In the genomic region with DNA sequence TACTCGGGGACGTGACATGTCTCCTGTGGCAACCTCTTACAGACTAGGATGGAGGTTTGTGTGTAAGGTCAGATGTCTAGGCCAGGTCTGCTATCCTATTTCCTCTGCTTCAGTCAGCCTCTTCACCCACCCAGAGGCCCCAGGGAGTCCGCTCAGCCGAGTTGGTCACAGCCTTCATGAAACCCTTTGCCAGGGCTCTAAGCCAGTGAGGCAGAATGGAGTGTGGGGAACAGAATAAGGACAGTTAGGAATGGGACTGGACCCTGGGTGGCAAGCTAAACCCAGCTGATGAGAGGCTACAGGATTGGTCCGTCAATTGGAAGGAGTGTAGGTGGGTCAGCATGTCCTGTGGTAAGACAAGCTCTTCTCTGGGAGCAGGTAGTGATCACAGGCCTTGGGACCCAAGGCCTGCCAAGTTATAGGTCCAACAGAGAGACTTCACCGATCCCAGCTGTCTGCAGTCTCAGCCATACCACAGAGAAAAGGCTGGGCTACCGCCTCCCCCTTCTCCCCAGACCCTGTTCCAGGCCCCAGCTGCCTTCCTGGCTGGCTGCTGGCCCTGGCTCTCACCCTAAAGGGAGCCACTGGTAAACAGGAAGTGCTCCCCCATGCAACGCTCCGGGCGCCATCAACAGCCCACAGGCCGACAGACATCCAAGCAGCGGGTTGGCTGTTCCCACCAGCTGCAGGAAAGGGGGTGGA, we compare ENCODE assay signal across 9 mouse cellular contexts. TPM values are rescaled to one million over a fixed set of nuclear protein-coding genes. Genes with fewer than 3 reads are reported as not detected.
DNase-seq lines count a peak whose midpoint lies in the region; ATAC-seq lines count a peak whose summit lies in the region.
"Had no signal": no experiment of that assay in that cellular context is flagged by ENCODE, and none has a peak within 500 bp of the region (broad histone marks: within the 10 kb centered on the region; RNA-seq: fewer than 3 reads in every experiment).

No protein-coding gene starts in this region.

- 52% methylated on average over 12 of the region's 12 CpGs for WGBS in forebrain, embryonic 10.5 days
- 55% methylated on average over 12 of the region's 12 CpGs for whole genome bisulfite sequencing in forebrain, embryonic 12.5 days
- 49% methylated on average over 12 of the region's 12 CpGs for WGBS in forebrain, embryonic 15.5 days
- 55% methylated on average over 12 of the region's 12 CpGs for WGBS in midbrain, embryonic 16.5 days

- no peak overlapping the region for H3K4me3 ChIP-seq in forebrain, embryonic 10.5 days
- no peak overlapping the region for H3K4me3 ChIP-seq in forebrain, embryonic 12.5 days (replicated peaks)
- no peak overlapping the region for H3K4me3 ChIP-seq in forebrain, embryonic 15.5 days
- no peak overlapping the region for H3K4me3 ChIP-seq in midbrain, embryonic 16.5 days (ENCODE audit: low read depth, low read length)

- peaks cover 76% of the 10 kb centered on the region for H3K4me1 ChIP-seq in forebrain, embryonic 10.5 days
- peaks cover 59% of the 10 kb centered on the region for H3K4me1 ChIP-seq in forebrain, embryonic 12.5 days
- peaks cover 75% of the 10 kb centered on the region for H3K4me1 ChIP-seq in forebrain, embryonic 15.5 days
- H3K4me1 ChIP-seq in midbrain, embryonic 16.5 days (ENCODE audit: control insufficient read depth, insufficient read depth, low read length): peaks cover 65% of the 10 kb centered on the region

- no peak overlapping the region for H3K9ac ChIP-seq in forebrain, embryonic 12.5 days
- H3K9ac ChIP-seq in forebrain, embryonic 15.5 days (replicated peaks): peak overlapping the region; percentile 4; the same call in 1 of the 2 replicates
- H3K9ac ChIP-seq in midbrain, embryonic 16.5 days (ENCODE audit: low read depth, low read length): peak overlapping the region; percentile 42; the same call in 1 of the 2 replicates

- no peak overlapping the region for H3K4me2 ChIP-seq in forebrain, embryonic 12.5 days
- H3K4me2 ChIP-seq in forebrain, embryonic 15.5 days (replicated peaks): no peak overlapping the region
- no peak overlapping the region; the same call in 1 of the 2 replicates for H3K4me2 ChIP-seq in midbrain, embryonic 16.5 days (ENCODE audit: low read length)

- peaks cover 17% of the 10 kb centered on the region for H3K27me3 ChIP-seq in forebrain, embryonic 10.5 days (ENCODE audit: poor library complexity, severe bottlenecking)
- no peaks in the 10 kb centered on the region; the same call in 1 of the 2 replicates for H3K27me3 ChIP-seq in forebrain, embryonic 12.5 days
- H3K27me3 ChIP-seq in forebrain, embryonic 15.5 days: no peaks in the 10 kb centered on the region
- H3K27me3 ChIP-seq in midbrain, embryonic 16.5 days (ENCODE audit: control insufficient read depth, insufficient read depth, low read depth, low read length): no peaks in the 10 kb centered on the region
- H3K27me3 ChIP-seq: CH12.LX had no signal

- DNase-seq in forebrain, embryonic 10.5 days (ENCODE audit: extremely low spot score, low spot score): no peak
- DNase-seq in Muller cell, postnatal 12 days (ENCODE audit: inconsistent ontology term): peak; percentile 48
- DNase-seq in heart, postnatal 25 days (ENCODE audit: low spot score): peak; percentile 70
- DNase-seq in kidney, postnatal 4 days: peak; percentile 80 to 87
- no peak for DNase-seq in urinary bladder, adult 18-20 months (ENCODE audit: low spot score in 2 of 2)

- H3K27ac ChIP-seq in forebrain, embryonic 10.5 days: peak overlapping the region; percentile 93
- no peak overlapping the region for H3K27ac ChIP-seq in forebrain, embryonic 12.5 days
- peak overlapping the region; percentile 90 for H3K27ac ChIP-seq in forebrain, embryonic 15.5 days (replicated peaks)
- H3K27ac ChIP-seq in midbrain, embryonic 16.5 days (ENCODE audit: low read length): peak overlapping the region; percentile 97; the same call in 1 of the 2 replicates

- ATAC-seq in forebrain, embryonic 12.5 days (ENCODE audit: low FRiP score): no peak
- ATAC-seq in forebrain, embryonic 15.5 days (replicated peaks): no peak
- ATAC-seq in midbrain, embryonic 16.5 days: no peak

- H3K9me3 ChIP-seq in forebrain, embryonic 10.5 days: no peaks in the 10 kb centered on the region
- H3K9me3 ChIP-seq in forebrain, embryonic 12.5 days: no peaks in the 10 kb centered on the region
- no peaks in the 10 kb centered on the region for H3K9me3 ChIP-seq in forebrain, embryonic 15.5 days
- no peaks in the 10 kb centered on the region for H3K9me3 ChIP-seq in midbrain, embryonic 16.5 days (replicated peaks; ENCODE audit: control insufficient read depth, low read length, poor library complexity, severe bottlenecking)

- H3K36me3 ChIP-seq in forebrain, embryonic 10.5 days (replicated peaks): peaks cover 33% of the 10 kb centered on the region
- H3K36me3 ChIP-seq in forebrain, embryonic 12.5 days (replicated peaks): peaks cover 21% of the 10 kb centered on the region
- H3K36me3 ChIP-seq in forebrain, embryonic 15.5 days: peaks cover 1% of the 10 kb centered on the region; the same call in 1 of the 2 replicates
- no peaks in the 10 kb centered on the region for H3K36me3 ChIP-seq in midbrain, embryonic 16.5 days (ENCODE audit: control insufficient read depth, insufficient read depth, low read length)

- intact Hi-C loops in heart, postnatal 25 days (cut with DNase I): no loop called here

RNA-seq across cellular contexts. Expression of a gene that starts 2.2 kb away (rescaled TPM):
- polyA plus RNA-seq in forebrain, embryonic 10.5 days (2016; fragmentation: Nextera tagmentation; extraction: Ambion mirVana): 5.4 and 5.6 TPM in 2 replicates
- 8.9 and 10.0 TPM in 2 replicates for polyA plus RNA-seq in forebrain, embryonic 12.5 days (2016; fragmentation: Nextera tagmentation; extraction: Ambion mirVana)
- polyA plus RNA-seq in forebrain, embryonic 15.5 days (2015; fragmentation: Nextera tagmentation; extraction: Ambion mirVana): 22.5 and 32.2 TPM in 2 replicates
- total RNA-seq in heart, postnatal 25 days (2021): 10 to 100 TPM; 33.8 to 36.1 TPM
- 24.5 and 24.9 TPM in 2 replicates for polyA plus RNA-seq in midbrain, embryonic 16.5 days (2015; fragmentation: Nextera tagmentation; extraction: Ambion mirVana)

Comparison
In these comparisons a context has a peak if more than half of its experiments do, and no peak if none do; other contexts are left out.
1. DNase-seq: peak in Muller cell, postnatal 12 days (single experiment), heart, postnatal 25 days (single experiment) and kidney, postnatal 4 days (2 of 2); none in forebrain, embryonic 10.5 days (single experiment) and urinary bladder, adult 18-20 months (0 of 2).